Mouse (Mus musculus) hindlimb bud, embryonic 11.5 days (tissue): Measurements from ENCODE around the gene Gm28042.

Experiments used
- DNase-seq: peaks from one replicate; pipeline ENCODE4 v3.0.0-alpha.2; 2012; ENCODE audit warnings: low read depth, low spot score; ENCODE audit errors: extremely low spot score

Gm28042 gene

GRCm38 (mm10) chr2:120011462-120012200 lies 15.7 kb upstream of the Gm28042 start:
- no peak for DNase-seq

DNA sequence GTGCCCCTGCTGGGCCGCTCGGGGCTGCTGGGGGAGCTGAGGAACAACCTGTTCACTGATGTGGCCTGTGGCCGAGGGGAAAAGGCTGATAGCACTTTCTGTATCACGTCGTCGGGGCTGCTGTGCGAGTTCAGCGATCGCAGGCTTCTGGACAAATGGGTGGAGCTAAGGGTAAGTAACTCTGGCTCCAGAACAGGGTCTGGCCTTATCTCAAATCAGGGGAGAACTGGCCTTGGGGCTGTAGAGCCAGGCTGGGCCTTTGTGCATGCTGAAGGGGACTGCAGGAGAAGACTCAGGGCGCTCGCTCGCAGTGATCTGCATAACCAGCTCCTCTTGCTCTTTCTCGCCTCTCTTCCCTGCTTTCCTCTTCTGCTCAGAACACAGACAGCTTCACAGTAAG lies 14.4 kb upstream of the Gm28042 start:
- no peak for DNase-seq

GRCm38 (mm10) chr2:120013831-120014486 lies 13.3 kb upstream of the Gm28042 start:
- DNase-seq = no peak

- DNase-seq = no peak
These were observed 11.4 kb upstream of the Gm28042 start for GRCm38 (mm10) chr2:120015882-120016281.

- DNase-seq = no peak
These were observed 9.7 kb upstream of the Gm28042 start for GRCm38 (mm10) chr2:120017599-120017998.

DNA sequence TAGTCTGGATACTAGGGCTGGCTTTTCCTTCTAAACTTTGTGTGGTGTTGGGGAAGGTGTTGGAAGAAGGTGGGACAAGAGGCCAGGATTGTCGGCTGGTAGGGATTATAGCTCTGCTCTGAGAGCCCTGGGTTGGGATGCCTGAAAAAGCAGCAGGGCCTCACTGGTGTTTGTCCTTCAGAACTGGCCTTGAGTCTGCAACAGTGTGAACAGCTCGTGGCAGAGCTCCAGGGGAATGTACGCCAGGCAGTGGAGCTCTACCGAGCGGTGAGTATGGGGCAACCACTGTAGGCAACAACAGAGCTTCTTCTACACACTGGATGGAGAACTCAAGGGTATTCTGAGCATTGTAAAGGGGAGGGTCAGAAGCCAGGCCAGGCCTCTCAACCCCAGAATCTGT lies 3.0 kb upstream of the Gm28042 start:
- DNase-seq = no peak

DNA sequence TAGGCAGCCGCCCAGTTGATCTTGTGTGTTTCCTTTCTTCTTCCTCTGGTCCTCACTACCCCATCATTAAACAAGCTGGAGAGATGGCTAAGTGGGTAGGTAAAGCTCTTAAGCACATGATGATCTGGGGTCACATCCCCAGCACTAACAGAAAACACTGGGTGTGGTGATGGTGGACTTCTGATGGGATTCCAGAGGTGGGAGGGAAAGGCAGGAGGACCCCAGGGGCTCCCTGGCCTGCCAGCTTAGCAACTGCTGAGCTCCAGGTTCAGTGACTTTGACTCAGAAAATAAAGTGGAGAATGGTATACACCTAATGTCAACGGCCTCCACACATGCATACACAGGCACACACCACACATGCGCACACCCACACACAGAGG lies 648 bp downstream of the Gm28042 start:
- no peak for DNase-seq

DNA sequence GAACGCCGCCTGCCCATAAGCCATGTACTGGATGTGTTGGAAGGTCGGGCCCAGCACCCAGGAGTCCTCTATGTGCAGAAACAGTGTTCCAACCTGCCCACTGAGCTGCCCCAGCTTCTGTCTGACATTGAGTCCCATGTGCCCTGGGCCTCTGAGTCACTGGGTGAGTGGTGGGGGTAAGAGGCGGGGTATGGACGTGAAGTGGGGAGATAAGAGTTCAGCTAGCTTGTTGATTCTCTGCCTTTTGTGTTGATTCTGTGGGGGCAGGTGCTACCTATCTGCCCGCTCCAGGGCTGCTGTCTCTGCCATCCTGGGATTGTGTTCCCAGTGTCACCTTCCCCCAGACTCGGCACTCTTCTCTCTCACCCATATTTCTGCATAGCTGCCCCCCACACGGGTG lies 3.1 kb downstream of the Gm28042 start:
- no peak for DNase-seq

DNA sequence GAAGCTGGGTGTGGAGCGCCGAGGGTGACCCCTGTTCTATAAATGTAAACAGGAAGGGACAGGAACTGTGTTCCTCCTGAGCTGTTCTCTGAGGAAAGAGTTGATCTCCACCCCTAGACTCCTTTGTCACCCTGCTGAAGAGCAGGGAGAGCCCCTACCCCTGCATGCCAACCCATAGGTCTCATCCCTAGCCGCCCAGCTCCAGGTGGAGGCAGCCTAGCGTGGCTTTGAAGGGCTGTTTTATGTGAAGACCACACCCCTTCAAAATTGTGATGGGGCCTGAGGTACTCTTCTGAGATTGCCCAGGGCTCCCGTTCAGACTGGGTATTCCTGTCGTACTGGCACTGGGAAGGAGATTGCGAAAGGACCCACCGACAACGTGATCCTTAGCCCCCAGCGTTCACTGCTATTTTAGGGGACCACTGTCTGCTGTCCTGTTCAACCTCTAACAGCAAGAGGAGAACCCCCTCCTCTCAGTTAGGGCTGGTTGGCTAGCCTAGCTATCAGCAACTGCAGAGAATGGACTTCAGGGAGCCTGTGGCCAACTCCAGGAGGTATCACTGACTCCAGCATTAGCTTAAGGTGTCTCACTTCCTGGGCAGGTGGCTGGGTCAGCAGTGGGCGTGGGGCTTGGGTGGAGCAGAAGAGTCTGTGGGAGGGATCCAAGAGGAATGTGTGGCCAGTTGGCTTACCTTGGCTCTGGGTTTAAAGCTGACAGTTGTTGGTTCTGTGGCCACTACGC lies 5.6 kb downstream of the Gm28042 start, which contains the start of gene Pla2g4b:
Gene Pla2g4b, plus strand, starts transcription at position 692 of the 742 bp plus-strand sequence.
- no peak for DNase-seq

- DNase-seq = no peak
These were observed 6.4 kb downstream of the Gm28042 start for GRCm38 (mm10) chr2:120033726-120034125.

- DNase-seq = no peak
These were observed 10.5 kb downstream of the Gm28042 start for GRCm38 (mm10) chr2:120037744-120038143.

DNA sequence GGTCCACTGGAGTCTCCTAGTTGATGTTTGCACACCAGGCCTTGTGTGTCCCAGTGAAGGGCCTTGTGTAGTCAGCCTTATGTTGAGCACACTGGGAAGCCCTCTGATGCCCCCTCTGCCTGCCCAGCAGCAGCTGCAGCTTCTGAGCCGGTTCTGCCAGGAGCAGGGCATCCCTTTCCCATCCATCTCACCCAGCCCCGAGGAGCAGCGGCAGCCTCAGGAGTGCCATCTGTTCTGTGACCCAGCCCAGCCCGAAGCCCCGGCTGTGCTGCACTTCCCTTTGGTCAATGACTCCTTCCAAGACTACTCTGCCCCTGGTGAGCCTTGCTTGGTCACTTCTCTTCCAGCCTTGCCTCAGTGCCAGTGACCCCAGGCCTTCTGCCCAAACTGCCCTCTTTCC lies 13.7 kb downstream of the Gm28042 start:
- DNase-seq = no peak

DNA sequence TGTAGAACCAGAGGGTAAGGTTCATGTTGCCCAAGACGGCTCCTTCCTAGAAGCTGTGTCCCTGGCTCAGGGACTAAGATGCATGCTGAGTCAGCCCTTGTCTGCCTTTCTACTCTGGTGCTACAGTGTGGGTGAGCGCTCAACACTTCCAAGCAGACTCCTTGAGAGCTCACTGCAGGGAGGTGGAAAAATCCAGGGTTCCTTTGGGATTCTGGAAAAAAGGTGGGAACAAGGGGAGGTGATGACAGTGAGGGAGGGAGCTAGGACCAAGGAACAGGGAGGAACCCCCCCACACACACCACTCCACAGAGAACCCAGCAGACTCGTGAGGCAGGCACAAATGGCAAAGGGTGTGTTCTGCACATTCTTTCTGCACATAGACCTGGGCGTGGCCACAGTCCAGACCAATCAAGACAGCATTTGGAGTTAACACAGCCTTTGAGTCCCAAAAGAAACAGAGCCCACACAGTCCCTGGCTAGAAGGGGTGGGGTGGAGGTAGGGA lies 16.9 kb downstream of the Gm28042 start:
- no peak for DNase-seq

DNA sequence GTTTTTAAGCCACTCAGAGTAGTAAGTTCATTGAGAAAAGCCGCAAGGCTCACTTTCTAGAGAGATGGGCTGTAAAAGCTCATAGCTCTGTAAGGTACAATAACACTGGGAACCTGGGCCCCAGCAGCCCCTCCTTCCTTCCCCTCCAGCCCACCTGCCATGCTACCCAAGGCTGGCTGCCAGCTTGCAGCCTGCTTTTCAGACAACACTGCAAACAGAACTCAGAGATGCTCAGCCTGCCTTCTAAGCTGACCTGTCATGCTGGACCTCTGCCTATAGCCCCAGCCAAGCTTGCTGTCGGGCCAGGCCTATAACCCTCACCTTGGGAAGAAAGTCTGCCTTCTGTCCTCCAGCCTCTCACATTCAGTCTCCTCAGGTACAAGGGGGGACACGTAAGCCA lies 17.4 kb downstream of the Gm28042 start:
- no peak for DNase-seq

GRCm38 (mm10) chr2:120046486-120047310 lies 19.4 kb downstream of the Gm28042 start:
- no peak for DNase-seq

DNA sequence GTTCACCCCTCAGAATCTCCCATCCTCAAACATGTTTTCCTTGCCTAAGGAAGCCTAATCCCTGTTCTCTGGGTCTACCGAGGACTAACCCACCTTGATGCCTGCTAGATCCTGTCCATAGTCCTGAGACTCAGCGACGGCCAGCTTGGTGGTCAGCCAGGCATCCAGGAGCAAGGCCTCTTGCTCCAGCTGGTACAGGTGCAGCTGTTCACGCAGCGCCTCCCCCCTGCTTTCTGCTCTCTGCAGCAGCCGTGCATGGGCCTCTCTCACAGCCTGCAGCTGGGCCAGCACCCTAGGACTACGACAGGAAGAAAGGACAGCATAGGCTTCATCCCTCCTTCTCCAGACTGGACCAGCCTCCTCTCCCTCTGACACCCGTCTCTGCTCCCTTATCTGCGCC lies 20.9 kb downstream of the Gm28042 start:
- no peak for DNase-seq

GRCm38 (mm10) chr2:120049632-120050274 lies 22.5 kb downstream of the Gm28042 start:
- DNase-seq = no peak

- no peak for DNase-seq
These were observed 24.1 kb downstream of the Gm28042 start for GRCm38 (mm10) chr2:120051405-120051804.

- DNase-seq = no peak
These were observed 27.7 kb downstream of the Gm28042 start for GRCm38 (mm10) chr2:120054771-120055552.

DNA sequence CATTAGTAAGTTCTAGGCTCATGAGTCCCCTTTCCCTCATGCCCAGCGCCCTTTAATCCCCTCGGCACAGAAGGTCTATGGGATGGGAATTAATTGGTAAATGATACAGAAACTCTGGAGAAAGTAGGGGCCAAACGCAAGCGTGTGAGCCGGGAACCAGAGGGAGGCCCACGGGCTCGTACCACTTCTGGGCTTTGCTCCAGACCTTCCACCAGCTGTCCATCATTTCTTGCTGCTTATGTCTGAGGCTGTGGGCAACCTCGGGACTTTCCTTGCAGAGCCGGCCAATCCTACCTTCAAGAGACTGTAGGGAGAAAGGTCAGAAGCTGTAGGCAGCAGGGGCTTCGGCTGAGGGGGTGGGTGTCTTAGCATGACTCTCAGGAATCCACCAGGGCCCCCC lies 28.6 kb downstream of the Gm28042 start:
- no peak for DNase-seq
